Mouse (Mus musculus) bone marrow macrophage, adult 2 months (primary cell): ENCODE results near the gene Mtln.

Experiments used
- CTCF ChIP-seq: IDR thresholded peaks from 2 replicates; pipeline ENCODE4 v1.5.1; 2012; ENCODE audit warnings: low read depth, mild to moderate bottlenecking, low read length, moderate library complexity
- POLR2A ChIP-seq: IDR thresholded peaks from 2 replicates; pipeline ENCODE4 v1.6.1; 2012; ENCODE audit warnings: mild to moderate bottlenecking, low read depth, low read length, borderline replicate concordance

- TF ChIP-seq CTCF (no peak), POLR2A (no peak)
Observed at GRCm38 (mm10) chr2:127839425-127839824, 47.1 kb upstream of the Mtln start.
